Mouse (Mus musculus) liver, embryonic 14.5 days (tissue): ENCODE results near the gene Aox3.

Experiments
- CTCF ChIP-seq: IDR thresholded peaks from 2 replicates; pipeline ENCODE4 v1.5.1; 2016; ENCODE audit warnings: antibody characterized with exemption, low read depth, control low read depth
- EP300 ChIP-seq: IDR thresholded peaks from 2 replicates; pipeline ENCODE4 v1.6.1; 2016; ENCODE audit warnings: antibody characterized with exemption, low read depth

GRCm38 (mm10) chr1:58197023-58197422, 84.1 kb downstream of the Aox3 start:
- TF ChIP-seq CTCF (no peak), EP300 (no peak)
